Comparison of ENCODE assay signal across 8 mouse cellular contexts in genomic region chr10:80931153-80931671, GRCm38 (mm10). TPM values are rescaled to one million over a fixed set of nuclear protein-coding genes. Genes with fewer than 3 reads are reported as not detected.
DNase-seq lines count a peak whose midpoint lies in the region; ATAC-seq and TF ChIP-seq lines count a peak whose summit lies in the region.

No protein-coding gene starts in this region.

- H3K36me3 ChIP-seq in lung, embryonic 14.5 days (ENCODE audit: insufficient read depth): no peaks in the 10 kb centered on the region
- H3K36me3 ChIP-seq in heart, embryonic 16.5 days (ENCODE audit: control insufficient read depth, insufficient read depth): no peaks in the 10 kb centered on the region
- no peaks in the 10 kb centered on the region for H3K36me3 ChIP-seq in limb, embryonic 11.5 days (ENCODE audit: control insufficient read depth, insufficient read depth, low read length)
- no peaks in the 10 kb centered on the region for H3K36me3 ChIP-seq in neural tube, embryonic 14.5 days (ENCODE audit: control insufficient read depth, insufficient read depth, low read length)

- peak; percentile 19 for DNase-seq in lung, embryonic 14.5 days
- no peak for DNase-seq in lung, postnatal 14 days
- no peak for DNase-seq in limb, embryonic 11.5 days (ENCODE audit: low spot score)
- DNase-seq in left cerebral cortex, adult 11 months (ENCODE audit: low spot score): no peak

- TF ChIP-seq POLR2A in cortical plate, adult 2 months (IDR thresholded peaks at IDR 0.05; ENCODE audit: extremely low read depth, insufficient read depth, low read length): no peak

- H3K9ac ChIP-seq in lung, embryonic 14.5 days: peak overlapping the region; percentile 71; the same call in 1 of the 2 replicates
- H3K9ac ChIP-seq in heart, embryonic 16.5 days (ENCODE audit: low read length): peak overlapping the region; percentile 83
- H3K9ac ChIP-seq in limb, embryonic 11.5 days (ENCODE audit: low read length): peak overlapping the region; percentile 45
- no peak overlapping the region for H3K9ac ChIP-seq in neural tube, embryonic 14.5 days (replicated peaks; ENCODE audit: low read depth, low read length)

- peak overlapping the region; percentile 63 for H3K4me3 ChIP-seq in lung, embryonic 14.5 days (ENCODE audit: low read depth, low read length)
- peak overlapping the region; percentile 98 for H3K4me3 ChIP-seq in cortical plate, adult 2 months (ENCODE audit: insufficient read depth, low read length)
- H3K4me3 ChIP-seq in heart, embryonic 16.5 days (ENCODE audit: low read length): peak overlapping the region; percentile 87
- H3K4me3 ChIP-seq in limb, embryonic 11.5 days (ENCODE audit: low read depth, low read length): peak overlapping the region; percentile 56
- H3K4me3 ChIP-seq in neural tube, embryonic 14.5 days (ENCODE audit: low read depth, low read length): peak overlapping the region; percentile 39

- H3K9me3 ChIP-seq in lung, embryonic 14.5 days (ENCODE audit: low read depth, low read length): no peaks in the 10 kb centered on the region
- no peaks in the 10 kb centered on the region for H3K9me3 ChIP-seq in heart, embryonic 16.5 days (replicated peaks; ENCODE audit: control insufficient read depth, low read length)
- H3K9me3 ChIP-seq in limb, embryonic 11.5 days (ENCODE audit: control insufficient read depth, low read length): no peaks in the 10 kb centered on the region
- no peaks in the 10 kb centered on the region for H3K9me3 ChIP-seq in neural tube, embryonic 14.5 days (ENCODE audit: control insufficient read depth, low read length)

- ATAC-seq in lung, embryonic 14.5 days (ENCODE audit: insufficient read depth): no peak
- no peak; the same call in 1 of the 2 replicates for ATAC-seq in heart, embryonic 16.5 days (replicated peaks; ENCODE audit: extremely low read depth, insufficient read depth, low FRiP score)
- no peak for ATAC-seq in limb, embryonic 11.5 days (ENCODE audit: insufficient number of reproducible peaks, low FRiP score, low TSS enrichment, low read depth)
- no peak for ATAC-seq in neural tube, embryonic 14.5 days (ENCODE audit: low read depth)
- no peak for ATAC-seq in erythroid progenitor cell, adult 5-6 weeks (replicated peaks; ENCODE audit: low FRiP score, poor library complexity, severe bottlenecking)

- 7% methylated on average over 14 of the region's 14 CpGs for WGBS in lung, embryonic 14.5 days
- WGBS in heart, embryonic 16.5 days: 5% methylated on average over 14 of the region's 14 CpGs
- WGBS in limb, embryonic 11.5 days: 1% methylated on average over 13 of the region's 14 CpGs
- 3% methylated on average over 14 of the region's 14 CpGs for WGBS in neural tube, embryonic 14.5 days

- no peak overlapping the region for H3K27ac ChIP-seq in lung, embryonic 14.5 days (ENCODE audit: low read depth)
- H3K27ac ChIP-seq in cortical plate, adult 2 months (ENCODE audit: insufficient read depth, low read length): no peak overlapping the region
- peak overlapping the region; percentile 84 for H3K27ac ChIP-seq in heart, embryonic 16.5 days (ENCODE audit: low read length)
- no peak overlapping the region for H3K27ac ChIP-seq in limb, embryonic 11.5 days (replicated peaks; ENCODE audit: low read depth, low read length)
- H3K27ac ChIP-seq in neural tube, embryonic 14.5 days (ENCODE audit: low read depth, low read length): no peak overlapping the region

- H3K4me1 ChIP-seq in lung, embryonic 14.5 days (ENCODE audit: insufficient read depth): peaks cover 37% of the 10 kb centered on the region
- H3K4me1 ChIP-seq in cortical plate, adult 2 months (ENCODE audit: control insufficient read depth, insufficient read depth, low read length): peaks cover 4% of the 10 kb centered on the region; the same call in 1 of the 2 replicates
- H3K4me1 ChIP-seq in heart, embryonic 16.5 days (ENCODE audit: control insufficient read depth, insufficient read depth, low read length): peaks cover 43% of the 10 kb centered on the region
- H3K4me1 ChIP-seq in limb, embryonic 11.5 days (ENCODE audit: control insufficient read depth, insufficient read depth, low read length): peaks cover 61% of the 10 kb centered on the region
- H3K4me1 ChIP-seq in neural tube, embryonic 14.5 days (ENCODE audit: control insufficient read depth, insufficient read depth, low read length): peaks cover 41% of the 10 kb centered on the region

- no peak for TF ChIP-seq CTCF in lung, embryonic 14.5 days (IDR thresholded peaks at IDR 0.05; ENCODE audit: low read depth)
- TF ChIP-seq CTCF in cortical plate, adult 2 months (IDR thresholded peaks at IDR 0.05; ENCODE audit: extremely low read depth, insufficient read depth, low read length): no peak

- peak overlapping the region; percentile 96 for H3K4me2 ChIP-seq in lung, embryonic 14.5 days
- peak overlapping the region; percentile 84 for H3K4me2 ChIP-seq in heart, embryonic 16.5 days (ENCODE audit: low read depth, low read length)
- H3K4me2 ChIP-seq in limb, embryonic 11.5 days (ENCODE audit: low read depth, severe bottlenecking): peak overlapping the region; percentile 81
- peak overlapping the region; percentile 70 for H3K4me2 ChIP-seq in neural tube, embryonic 14.5 days (ENCODE audit: low read depth, low read length)

- peaks cover 49% of the 10 kb centered on the region for H3K27me3 ChIP-seq in lung, embryonic 14.5 days (ENCODE audit: insufficient read depth, low read length)
- H3K27me3 ChIP-seq in heart, embryonic 16.5 days (ENCODE audit: control insufficient read depth, insufficient read depth, low read length): no peaks in the 10 kb centered on the region
- peaks cover 37% of the 10 kb centered on the region for H3K27me3 ChIP-seq in limb, embryonic 11.5 days (ENCODE audit: control insufficient read depth, insufficient read depth, low read length)
- peaks cover 34% of the 10 kb centered on the region for H3K27me3 ChIP-seq in neural tube, embryonic 14.5 days (ENCODE audit: control insufficient read depth, insufficient read depth, low read length)

RNA-seq across cellular contexts. Expression of gene Gadd45b, which starts 1.3 kb away (rescaled TPM):
- polyA plus RNA-seq in lung, embryonic 14.5 days (2014; fragmentation: Nextera tagmentation; extraction: Ambion mirVana): 18.3 and 24.6 TPM in 2 replicates
- 23.9 and 25.6 TPM in 2 replicates for polyA plus RNA-seq in cortical plate, adult 2 months (2012; rRNA removed)
- 33.6 and 34.3 TPM in 2 replicates for polyA plus RNA-seq in heart, embryonic 16.5 days (2015; fragmentation: Nextera tagmentation; extraction: Ambion mirVana)
- 10.9 and 12.3 TPM in 2 replicates for polyA plus RNA-seq in limb, embryonic 11.5 days (2014; fragmentation: Nextera tagmentation; extraction: Ambion mirVana)
- 7.4 and 7.6 TPM in 2 replicates for polyA plus RNA-seq in neural tube, embryonic 14.5 days (2014; fragmentation: Nextera tagmentation; extraction: Ambion mirVana)
- 1.3 and 1.8 TPM in 2 replicates for total RNA-seq in erythroid progenitor cell, adult 5-6 weeks (2015; ENCODE audit: low replicate concordance)
- total RNA-seq in erythroid progenitor cell, adult 5-6 weeks (2017; ENCODE audit: low replicate concordance): 3.6 and 9.2 TPM in 2 replicates

RNA-seq across cellular contexts. Expression of gene Lmnb2, which starts 13.2 kb away (rescaled TPM):
- 22.9 and 24.4 TPM in 2 replicates for polyA plus RNA-seq in lung, embryonic 14.5 days (2014; fragmentation: Nextera tagmentation; extraction: Ambion mirVana)
- 23.6 and 24.5 TPM in 2 replicates for polyA plus RNA-seq in cortical plate, adult 2 months (2012; rRNA removed)
- polyA plus RNA-seq in heart, embryonic 16.5 days (2015; fragmentation: Nextera tagmentation; extraction: Ambion mirVana): 27.5 and 30.0 TPM in 2 replicates
- 23.3 and 26.7 TPM in 2 replicates for polyA plus RNA-seq in limb, embryonic 11.5 days (2014; fragmentation: Nextera tagmentation; extraction: Ambion mirVana)
- polyA plus RNA-seq in neural tube, embryonic 14.5 days (2014; fragmentation: Nextera tagmentation; extraction: Ambion mirVana): 10.8 and 16.1 TPM in 2 replicates
- 0.36 and 1.3 TPM in 2 replicates for total RNA-seq in erythroid progenitor cell, adult 5-6 weeks (2015; ENCODE audit: low replicate concordance)
- 7.3 and 9.0 TPM in 2 replicates for total RNA-seq in erythroid progenitor cell, adult 5-6 weeks (2017; ENCODE audit: low replicate concordance)

RNA-seq across cellular contexts. Expression of gene Timm13, which starts 30.4 kb away (rescaled TPM):
- polyA plus RNA-seq in lung, embryonic 14.5 days (2014; fragmentation: Nextera tagmentation; extraction: Ambion mirVana): 315 and 321 TPM in 2 replicates
- 207 and 219 TPM in 2 replicates for polyA plus RNA-seq in cortical plate, adult 2 months (2012; rRNA removed)
- 286 and 289 TPM in 2 replicates for polyA plus RNA-seq in heart, embryonic 16.5 days (2015; fragmentation: Nextera tagmentation; extraction: Ambion mirVana)
- polyA plus RNA-seq in limb, embryonic 11.5 days (2014; fragmentation: Nextera tagmentation; extraction: Ambion mirVana): 336 and 355 TPM in 2 replicates
- polyA plus RNA-seq in neural tube, embryonic 14.5 days (2014; fragmentation: Nextera tagmentation; extraction: Ambion mirVana): 337 and 352 TPM in 2 replicates
- 17.6 and 32.1 TPM in 2 replicates for total RNA-seq in erythroid progenitor cell, adult 5-6 weeks (2015; ENCODE audit: low replicate concordance)
- total RNA-seq in erythroid progenitor cell, adult 5-6 weeks (2017; ENCODE audit: low replicate concordance): 3.7 and 7.6 TPM in 2 replicates

RNA-seq across cellular contexts. Expression of gene Tmprss9, which starts 59.6 kb away (rescaled TPM):
- polyA plus RNA-seq in lung, embryonic 14.5 days (2014; fragmentation: Nextera tagmentation; extraction: Ambion mirVana): 0.05 TPM in 1 of 2 replicates, not detected in the other
- 0.21 and 0.40 TPM in 2 replicates for polyA plus RNA-seq in cortical plate, adult 2 months (2012; rRNA removed)
- polyA plus RNA-seq in heart, embryonic 16.5 days (2015; fragmentation: Nextera tagmentation; extraction: Ambion mirVana): not detected in 2 replicates
- polyA plus RNA-seq in limb, embryonic 11.5 days (2014; fragmentation: Nextera tagmentation; extraction: Ambion mirVana): not detected in 2 replicates
- polyA plus RNA-seq in neural tube, embryonic 14.5 days (2014; fragmentation: Nextera tagmentation; extraction: Ambion mirVana): 0.12 and 0.13 TPM in 2 replicates
- 0.72 TPM in 1 of 2 replicates, not detected in the other for total RNA-seq in erythroid progenitor cell, adult 5-6 weeks (2015; ENCODE audit: low replicate concordance)
- 0.30 TPM in 1 of 2 replicates, not detected in the other for total RNA-seq in erythroid progenitor cell, adult 5-6 weeks (2017; ENCODE audit: low replicate concordance)

Comparison
In these comparisons a context has a peak if more than half of its experiments do, and no peak if none do; other contexts are left out.
1. H3K4me3 ChIP-seq: peak in every context shown above with its lines; median percentile 98 in cortical plate, adult 2 months; 87 in heart, embryonic 16.5 days; 63 in lung, embryonic 14.5 days; 56 in limb, embryonic 11.5 days; 39 in neural tube, embryonic 14.5 days.